19 mouse cellular contexts compared by ENCODE assay signal in the genomic region with DNA sequence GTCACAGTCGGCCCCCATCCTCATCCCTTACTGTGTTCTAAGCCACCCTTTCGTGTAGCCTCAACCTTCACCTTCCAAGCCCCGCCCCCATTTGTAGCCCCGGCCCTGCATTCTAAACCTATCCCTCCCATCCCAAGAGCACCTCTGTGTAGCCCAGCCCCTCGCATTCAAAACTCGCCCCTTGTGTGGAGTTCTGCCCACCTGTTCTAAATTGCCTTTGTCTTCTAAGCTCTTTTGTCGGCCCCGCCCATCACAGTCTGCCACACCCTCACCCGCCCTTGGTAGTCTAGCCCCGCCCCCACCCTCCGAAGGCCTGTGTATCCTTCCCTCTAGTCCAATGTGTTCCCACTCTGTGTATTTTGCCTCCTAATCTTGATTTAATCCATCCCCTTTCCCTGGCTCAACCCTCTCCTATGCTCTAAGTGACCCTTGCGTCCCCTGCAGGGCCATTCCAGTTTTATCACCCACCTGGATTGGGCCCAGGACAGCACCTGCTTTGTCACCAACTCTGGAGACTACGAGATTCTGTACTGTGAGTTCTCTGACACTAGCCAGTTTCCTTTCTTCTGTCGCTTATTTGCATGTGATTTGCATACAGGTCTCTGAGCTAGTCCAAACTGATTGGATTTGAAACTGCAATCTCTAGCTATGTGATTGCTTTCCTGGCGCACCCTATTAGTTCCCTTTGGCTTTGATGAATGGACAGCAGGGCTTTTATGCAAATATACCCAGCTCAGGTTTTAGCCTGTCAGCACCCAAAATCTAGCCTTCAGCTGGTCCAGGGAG. TPM values are rescaled to one million over a fixed set of nuclear protein-coding genes. Genes with fewer than 3 reads are reported as not detected.
DNase-seq lines count a peak whose midpoint lies in the region; ATAC-seq and TF ChIP-seq lines count a peak whose summit lies in the region.
"Had no signal": no experiment of that assay in that cellular context is flagged by ENCODE, and none has a peak within 500 bp of the region (broad histone marks: within the 10 kb centered on the region; RNA-seq: fewer than 3 reads in every experiment).

No protein-coding gene starts in this region.

- H3K27ac ChIP-seq in embryonic facial prominence, embryonic 11.5 days (replicated peaks; ENCODE audit: low read depth, low read length): no peak overlapping the region
- H3K27ac ChIP-seq in embryonic facial prominence, embryonic 10.5 days (replicated peaks): no peak overlapping the region
- no peak overlapping the region for H3K27ac ChIP-seq in midbrain, embryonic 13.5 days
- no peak overlapping the region for H3K27ac ChIP-seq in midbrain, embryonic 10.5 days (replicated peaks)
- no peak overlapping the region for H3K27ac ChIP-seq in intestine, postnatal 0 days (ENCODE audit: low read depth, low read length)
- no peak overlapping the region for H3K27ac ChIP-seq in stomach, postnatal 0 days (replicated peaks)
- H3K27ac ChIP-seq: forebrain, embryonic 12.5 days; heart, embryonic 13.5 days; hindbrain, embryonic 10.5 days; midbrain, embryonic 12.5 days had no signal

- no peak overlapping the region for H3K4me2 ChIP-seq in embryonic facial prominence, embryonic 11.5 days (ENCODE audit: low read depth, low read length)
- no peak overlapping the region for H3K4me2 ChIP-seq in midbrain, embryonic 13.5 days (replicated peaks)
- H3K4me2 ChIP-seq in intestine, postnatal 0 days (replicated peaks; ENCODE audit: low read depth): no peak overlapping the region
- no peak overlapping the region for H3K4me2 ChIP-seq in stomach, postnatal 0 days (replicated peaks; ENCODE audit: low read depth)
- H3K4me2 ChIP-seq: forebrain, embryonic 12.5 days; heart, embryonic 13.5 days; midbrain, embryonic 12.5 days had no signal

- no peak for TF ChIP-seq CTCF in intestine, postnatal 0 days (IDR thresholded peaks at IDR 0.05; ENCODE audit: low read depth)
- no peak for TF ChIP-seq CTCF in stomach, postnatal 0 days (IDR thresholded peaks at IDR 0.05; ENCODE audit: low read depth)

- WGBS in embryonic facial prominence, embryonic 11.5 days: 63% methylated on average over 15 of the region's 15 CpGs
- WGBS in embryonic facial prominence, embryonic 10.5 days: 59% methylated on average over 15 of the region's 15 CpGs
- WGBS in midbrain, embryonic 13.5 days: 61% methylated on average over 15 of the region's 15 CpGs
- 59% methylated on average over 15 of the region's 15 CpGs for WGBS in midbrain, embryonic 10.5 days
- 52% methylated on average over 15 of the region's 15 CpGs for WGBS in intestine, postnatal 0 days
- WGBS in stomach, postnatal 0 days: 58% methylated on average over 15 of the region's 15 CpGs

- H3K4me1 ChIP-seq in embryonic facial prominence, embryonic 11.5 days (ENCODE audit: control insufficient read depth, insufficient read depth, low read length): no peaks in the 10 kb centered on the region
- H3K4me1 ChIP-seq in embryonic facial prominence, embryonic 10.5 days: no peaks in the 10 kb centered on the region
- H3K4me1 ChIP-seq in midbrain, embryonic 13.5 days (replicated peaks): no peaks in the 10 kb centered on the region
- H3K4me1 ChIP-seq in midbrain, embryonic 10.5 days: no peaks in the 10 kb centered on the region
- H3K4me1 ChIP-seq in intestine, postnatal 0 days (replicated peaks; ENCODE audit: control insufficient read depth, insufficient read depth, low read length): no peaks in the 10 kb centered on the region
- no peaks in the 10 kb centered on the region for H3K4me1 ChIP-seq in stomach, postnatal 0 days (replicated peaks; ENCODE audit: control insufficient read depth, insufficient read depth)
- H3K4me1 ChIP-seq: forebrain, embryonic 12.5 days; heart, embryonic 13.5 days; hindbrain, embryonic 10.5 days; midbrain, embryonic 12.5 days had no signal

- no peak for DNase-seq in embryonic facial prominence, embryonic 11.5 days (ENCODE audit: low spot score)
- no peak for DNase-seq in embryonic facial prominence, embryonic 10.5 days (ENCODE audit: low spot score)
- no peak for DNase-seq in midbrain, embryonic 10.5 days (ENCODE audit: low spot score)
- DNase-seq in stomach, postnatal 0 days (ENCODE audit: low spot score): peak; percentile 72
- no peak for DNase-seq in cerebellum, adult 11 months
- DNase-seq: cerebellum, adult 9-11 months; gastrocnemius, postnatal 14 days; layer of hippocampus, adult 9-11 months; left cerebral cortex, postnatal 4 days; lung, adult 18-20 months; right cerebral cortex, postnatal 25 days had no signal

- no peaks in the 10 kb centered on the region for H3K27me3 ChIP-seq in embryonic facial prominence, embryonic 11.5 days (ENCODE audit: control insufficient read depth, insufficient read depth, low read length)
- no peaks in the 10 kb centered on the region for H3K27me3 ChIP-seq in embryonic facial prominence, embryonic 10.5 days (replicated peaks; ENCODE audit: low read depth, poor library complexity, severe bottlenecking)
- no peaks in the 10 kb centered on the region for H3K27me3 ChIP-seq in midbrain, embryonic 13.5 days
- no peaks in the 10 kb centered on the region for H3K27me3 ChIP-seq in midbrain, embryonic 10.5 days (ENCODE audit: low read depth, poor library complexity, severe bottlenecking)
- no peaks in the 10 kb centered on the region for H3K27me3 ChIP-seq in intestine, postnatal 0 days (replicated peaks; ENCODE audit: control insufficient read depth, insufficient read depth, low read length)
- H3K27me3 ChIP-seq in stomach, postnatal 0 days (ENCODE audit: control insufficient read depth, insufficient read depth, low read length): no peaks in the 10 kb centered on the region
- H3K27me3 ChIP-seq: forebrain, embryonic 12.5 days; heart, embryonic 13.5 days; midbrain, embryonic 12.5 days had no signal

- peak; percentile 36; the same call in 1 of the 2 replicates for ATAC-seq in embryonic facial prominence, embryonic 11.5 days (replicated peaks; ENCODE audit: insufficient number of reproducible peaks, low FRiP score, low TSS enrichment, low read depth)
- ATAC-seq in midbrain, embryonic 13.5 days: 0 out of 2 replicates have a peak, but pooled peaks have one; percentile 27
- peak; percentile 17; the same call in 1 of the 2 replicates for ATAC-seq in intestine, postnatal 0 days
- peak; percentile 55 for ATAC-seq in stomach, postnatal 0 days (ENCODE audit: low FRiP score, low TSS enrichment)
- no peak for ATAC-seq in granulocyte monocyte progenitor cell, adult 5-6 weeks (replicated peaks; ENCODE audit: poor library complexity, severe bottlenecking)

- H3K9me3 ChIP-seq in embryonic facial prominence, embryonic 11.5 days (replicated peaks; ENCODE audit: control insufficient read depth, low read length): no peaks in the 10 kb centered on the region
- H3K9me3 ChIP-seq in embryonic facial prominence, embryonic 10.5 days: no peaks in the 10 kb centered on the region
- H3K9me3 ChIP-seq in midbrain, embryonic 13.5 days: no peaks in the 10 kb centered on the region
- H3K9me3 ChIP-seq in midbrain, embryonic 10.5 days (replicated peaks): 0 out of 2 replicates have a peak, but pooled peaks cover 3% of the 10 kb centered on the region
- no peaks in the 10 kb centered on the region for H3K9me3 ChIP-seq in intestine, postnatal 0 days (ENCODE audit: control insufficient read depth)
- no peaks in the 10 kb centered on the region for H3K9me3 ChIP-seq in stomach, postnatal 0 days (ENCODE audit: control insufficient read depth, low read length)
- H3K9me3 ChIP-seq: forebrain, embryonic 12.5 days; heart, embryonic 13.5 days; hindbrain, embryonic 10.5 days; midbrain, embryonic 12.5 days had no signal

- H3K9ac ChIP-seq in embryonic facial prominence, embryonic 11.5 days (replicated peaks; ENCODE audit: low read length): no peak overlapping the region
- H3K9ac ChIP-seq in midbrain, embryonic 13.5 days (replicated peaks): no peak overlapping the region
- H3K9ac ChIP-seq in intestine, postnatal 0 days (ENCODE audit: low read depth, low read length): no peak overlapping the region
- H3K9ac ChIP-seq in stomach, postnatal 0 days (ENCODE audit: low read length): no peak overlapping the region
- H3K9ac ChIP-seq: forebrain, embryonic 12.5 days; heart, embryonic 13.5 days; midbrain, embryonic 12.5 days had no signal

- no peak for TF ChIP-seq EP300 in stomach, postnatal 0 days (optimal IDR thresholded peaks at IDR 0.05)

- H3K36me3 ChIP-seq in embryonic facial prominence, embryonic 11.5 days (replicated peaks; ENCODE audit: control insufficient read depth, insufficient read depth, low read depth, low read length): no peaks in the 10 kb centered on the region; the same call in none of the 2 replicates
- H3K36me3 ChIP-seq in embryonic facial prominence, embryonic 10.5 days (replicated peaks): peaks cover 73% of the 10 kb centered on the region
- peaks cover 60% of the 10 kb centered on the region for H3K36me3 ChIP-seq in midbrain, embryonic 13.5 days
- peaks cover 62% of the 10 kb centered on the region for H3K36me3 ChIP-seq in midbrain, embryonic 10.5 days
- peaks cover 18% of the 10 kb centered on the region for H3K36me3 ChIP-seq in intestine, postnatal 0 days (ENCODE audit: control insufficient read depth, insufficient read depth)
- H3K36me3 ChIP-seq in stomach, postnatal 0 days (ENCODE audit: control insufficient read depth, insufficient read depth, low read length): no peaks in the 10 kb centered on the region

- no peak overlapping the region for H3K4me3 ChIP-seq in embryonic facial prominence, embryonic 11.5 days (ENCODE audit: low read depth, low read length)
- no peak overlapping the region for H3K4me3 ChIP-seq in embryonic facial prominence, embryonic 10.5 days
- H3K4me3 ChIP-seq in midbrain, embryonic 13.5 days (replicated peaks): no peak overlapping the region
- no peak overlapping the region for H3K4me3 ChIP-seq in midbrain, embryonic 10.5 days
- no peak overlapping the region for H3K4me3 ChIP-seq in intestine, postnatal 0 days (ENCODE audit: low read depth, low read length)
- no peak overlapping the region for H3K4me3 ChIP-seq in stomach, postnatal 0 days (ENCODE audit: low read depth, low read length)
- H3K4me3 ChIP-seq: forebrain, embryonic 12.5 days; heart, embryonic 13.5 days; hindbrain, embryonic 10.5 days; midbrain, embryonic 12.5 days had no signal

RNA-seq across cellular contexts. Expression of a gene that starts 10.1 kb away (rescaled TPM):
- 1.4 and 1.8 TPM in 2 replicates for polyA plus RNA-seq in embryonic facial prominence, embryonic 11.5 days (2014; fragmentation: Nextera tagmentation; extraction: Ambion mirVana)
- polyA plus RNA-seq in embryonic facial prominence, embryonic 10.5 days (2016; fragmentation: Nextera tagmentation; extraction: Ambion mirVana): 1.7 and 2.0 TPM in 2 replicates
- 1.8 and 1.9 TPM in 2 replicates for polyA plus RNA-seq in midbrain, embryonic 13.5 days (2015; fragmentation: Nextera tagmentation; extraction: Ambion mirVana)
- polyA plus RNA-seq in midbrain, embryonic 10.5 days (2016; fragmentation: Nextera tagmentation; extraction: Ambion mirVana): 2.4 and 2.6 TPM in 2 replicates
- polyA plus RNA-seq in intestine, postnatal 0 days (2015; fragmentation: Nextera tagmentation; extraction: Ambion mirVana): 1.3 and 1.6 TPM in 2 replicates
- polyA plus RNA-seq in stomach, postnatal 0 days (2015; fragmentation: Nextera tagmentation; extraction: Ambion mirVana): 0.85 and 1.3 TPM in 2 replicates
- not detected in 2 replicates for total RNA-seq in granulocyte monocyte progenitor cell, adult 5-6 weeks (2014; fragmentation: Nextera tagmentation)
- total RNA-seq in granulocyte monocyte progenitor cell, adult 5-6 weeks (2017): not detected in 2 replicates
- total RNA-seq: neutrophil, adult 5-6 weeks had no signal

RNA-seq across cellular contexts. Expression of a gene that starts 25.9 kb away (rescaled TPM):
- 39.5 and 45.5 TPM in 2 replicates for polyA plus RNA-seq in embryonic facial prominence, embryonic 11.5 days (2014; fragmentation: Nextera tagmentation; extraction: Ambion mirVana)
- polyA plus RNA-seq in embryonic facial prominence, embryonic 10.5 days (2016; fragmentation: Nextera tagmentation; extraction: Ambion mirVana): 46.4 and 49.4 TPM in 2 replicates
- polyA plus RNA-seq in midbrain, embryonic 13.5 days (2015; fragmentation: Nextera tagmentation; extraction: Ambion mirVana): 39.4 and 40.5 TPM in 2 replicates
- polyA plus RNA-seq in midbrain, embryonic 10.5 days (2016; fragmentation: Nextera tagmentation; extraction: Ambion mirVana): 51.0 and 51.9 TPM in 2 replicates
- 26.5 and 27.5 TPM in 2 replicates for polyA plus RNA-seq in intestine, postnatal 0 days (2015; fragmentation: Nextera tagmentation; extraction: Ambion mirVana)
- 20.3 and 20.7 TPM in 2 replicates for polyA plus RNA-seq in stomach, postnatal 0 days (2015; fragmentation: Nextera tagmentation; extraction: Ambion mirVana)
- 20.7 and 35.1 TPM in 2 replicates for total RNA-seq in granulocyte monocyte progenitor cell, adult 5-6 weeks (2014; fragmentation: Nextera tagmentation)
- 14.6 and 18.3 TPM in 2 replicates for total RNA-seq in granulocyte monocyte progenitor cell, adult 5-6 weeks (2017)

RNA-seq across cellular contexts. Expression of a gene that starts 26.0 kb away (rescaled TPM):
- 2.1 and 2.3 TPM in 2 replicates for polyA plus RNA-seq in embryonic facial prominence, embryonic 11.5 days (2014; fragmentation: Nextera tagmentation; extraction: Ambion mirVana)
- polyA plus RNA-seq in embryonic facial prominence, embryonic 10.5 days (2016; fragmentation: Nextera tagmentation; extraction: Ambion mirVana): 5.2 and 6.2 TPM in 2 replicates
- polyA plus RNA-seq in midbrain, embryonic 13.5 days (2015; fragmentation: Nextera tagmentation; extraction: Ambion mirVana): 6.3 and 10.0 TPM in 2 replicates
- 4.3 and 4.8 TPM in 2 replicates for polyA plus RNA-seq in midbrain, embryonic 10.5 days (2016; fragmentation: Nextera tagmentation; extraction: Ambion mirVana)
- polyA plus RNA-seq in intestine, postnatal 0 days (2015; fragmentation: Nextera tagmentation; extraction: Ambion mirVana): 5.0 and 5.1 TPM in 2 replicates
- 8.4 and 8.8 TPM in 2 replicates for polyA plus RNA-seq in stomach, postnatal 0 days (2015; fragmentation: Nextera tagmentation; extraction: Ambion mirVana)
- 4.1 and 18.1 TPM in 2 replicates for total RNA-seq in granulocyte monocyte progenitor cell, adult 5-6 weeks (2014; fragmentation: Nextera tagmentation)
- 10.4 and 22.7 TPM in 2 replicates for total RNA-seq in granulocyte monocyte progenitor cell, adult 5-6 weeks (2017)

RNA-seq across cellular contexts. Expression of a gene that starts 36.3 kb away (rescaled TPM):
- 0.15 and 0.77 TPM in 2 replicates for polyA plus RNA-seq in embryonic facial prominence, embryonic 11.5 days (2014; fragmentation: Nextera tagmentation; extraction: Ambion mirVana)
- polyA plus RNA-seq in embryonic facial prominence, embryonic 10.5 days (2016; fragmentation: Nextera tagmentation; extraction: Ambion mirVana): 1.4 and 1.6 TPM in 2 replicates
- 2.6 and 3.4 TPM in 2 replicates for polyA plus RNA-seq in midbrain, embryonic 13.5 days (2015; fragmentation: Nextera tagmentation; extraction: Ambion mirVana)
- polyA plus RNA-seq in midbrain, embryonic 10.5 days (2016; fragmentation: Nextera tagmentation; extraction: Ambion mirVana): 0.60 and 1.5 TPM in 2 replicates
- 0.48 and 0.67 TPM in 2 replicates for polyA plus RNA-seq in intestine, postnatal 0 days (2015; fragmentation: Nextera tagmentation; extraction: Ambion mirVana)
- polyA plus RNA-seq in stomach, postnatal 0 days (2015; fragmentation: Nextera tagmentation; extraction: Ambion mirVana): 0.22 and 0.27 TPM in 2 replicates
- not detected in 2 replicates for total RNA-seq in granulocyte monocyte progenitor cell, adult 5-6 weeks (2014; fragmentation: Nextera tagmentation)
- 0.26 TPM in 1 of 2 replicates, not detected in the other for total RNA-seq in granulocyte monocyte progenitor cell, adult 5-6 weeks (2017)
- total RNA-seq: neutrophil, adult 5-6 weeks had no signal

RNA-seq across cellular contexts. Expression of a gene that starts 52.7 kb away (rescaled TPM):
- 157 and 171 TPM in 2 replicates for polyA plus RNA-seq in embryonic facial prominence, embryonic 11.5 days (2014; fragmentation: Nextera tagmentation; extraction: Ambion mirVana)
- 178 and 189 TPM in 2 replicates for polyA plus RNA-seq in embryonic facial prominence, embryonic 10.5 days (2016; fragmentation: Nextera tagmentation; extraction: Ambion mirVana)
- 124 and 126 TPM in 2 replicates for polyA plus RNA-seq in midbrain, embryonic 13.5 days (2015; fragmentation: Nextera tagmentation; extraction: Ambion mirVana)
- polyA plus RNA-seq in midbrain, embryonic 10.5 days (2016; fragmentation: Nextera tagmentation; extraction: Ambion mirVana): 168 and 180 TPM in 2 replicates
- polyA plus RNA-seq in intestine, postnatal 0 days (2015; fragmentation: Nextera tagmentation; extraction: Ambion mirVana): 66.3 and 69.6 TPM in 2 replicates
- polyA plus RNA-seq in stomach, postnatal 0 days (2015; fragmentation: Nextera tagmentation; extraction: Ambion mirVana): 96.9 and 103 TPM in 2 replicates
- 91.5 and 121 TPM in 2 replicates for total RNA-seq in granulocyte monocyte progenitor cell, adult 5-6 weeks (2014; fragmentation: Nextera tagmentation)
- total RNA-seq in granulocyte monocyte progenitor cell, adult 5-6 weeks (2017): 83.2 and 158 TPM in 2 replicates
